Mouse (Mus musculus) CD8-positive naive resting alpha-beta T cell, adult 2 months (primary cell): ENCODE data around the gene Elmo1.

Source experiments
- DNase-seq, 2 experiments: peaks; one replicate each; pipeline ENCODE4 v3.0.0; 2022; ENCODE audit warnings: low read depth in 2 of 2, low spot score in 2 of 2

Gene Elmo1

DNA sequence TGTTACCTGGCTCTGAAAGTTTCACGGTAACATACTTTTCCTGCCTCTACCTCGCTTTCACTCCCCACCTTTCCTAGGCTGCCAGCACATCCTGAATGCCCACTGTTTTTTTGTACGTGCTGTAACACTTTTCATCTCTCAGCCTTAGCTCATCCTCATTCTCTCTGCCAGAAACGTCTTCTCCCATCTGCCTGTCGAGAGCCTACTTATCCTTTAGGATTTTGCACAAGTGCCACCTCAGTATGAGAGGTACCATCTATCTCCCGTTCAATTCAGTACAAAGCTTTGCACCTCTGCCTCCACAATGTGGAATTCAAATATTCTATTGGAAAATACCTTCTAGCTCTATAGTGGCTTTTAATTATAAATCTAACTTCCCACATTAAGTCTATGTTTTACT is 369.7 kb downstream of the Elmo1 start:
- DNase-seq = no peak

DNA sequence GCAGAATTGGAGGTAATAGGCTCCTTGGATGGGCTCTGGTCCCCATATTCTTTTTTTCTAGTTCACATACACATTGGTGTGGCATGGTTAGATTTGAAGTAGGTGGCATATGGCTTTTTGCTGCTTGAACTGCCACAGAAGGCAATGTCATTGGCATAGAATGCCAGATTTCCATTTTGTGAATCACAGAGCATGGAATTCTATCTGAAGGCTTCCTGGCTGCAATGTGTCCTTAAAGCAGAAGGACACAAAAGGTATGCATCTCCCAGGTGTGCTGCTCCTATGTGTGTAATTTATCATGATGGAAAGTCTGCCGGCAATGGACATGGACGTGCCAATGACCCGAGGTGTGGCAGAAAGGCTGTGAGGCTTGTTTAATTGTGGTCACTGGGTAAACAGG is 371.2 kb downstream of the Elmo1 start:
- no peak for DNase-seq

DNA sequence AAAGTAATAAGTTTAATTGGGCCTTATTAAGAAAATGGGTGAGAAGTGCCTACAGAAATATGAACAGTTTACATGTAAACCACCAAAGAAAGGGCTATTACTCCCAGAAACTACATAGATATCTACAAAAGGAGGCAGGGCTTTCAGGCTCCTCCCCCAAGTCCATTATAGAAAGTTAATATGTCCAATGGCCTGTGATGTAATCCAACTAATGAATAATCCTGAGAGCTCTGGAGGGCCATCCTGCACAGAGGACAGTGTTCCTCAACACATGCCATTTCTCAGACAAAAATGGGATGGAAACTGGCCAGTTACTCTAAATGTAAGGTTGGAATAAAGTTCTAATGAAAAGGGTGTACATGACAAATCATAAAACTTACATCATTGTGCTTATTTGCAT is 373.8 kb downstream of the Elmo1 start:
- DNase-seq = no peak

DNA sequence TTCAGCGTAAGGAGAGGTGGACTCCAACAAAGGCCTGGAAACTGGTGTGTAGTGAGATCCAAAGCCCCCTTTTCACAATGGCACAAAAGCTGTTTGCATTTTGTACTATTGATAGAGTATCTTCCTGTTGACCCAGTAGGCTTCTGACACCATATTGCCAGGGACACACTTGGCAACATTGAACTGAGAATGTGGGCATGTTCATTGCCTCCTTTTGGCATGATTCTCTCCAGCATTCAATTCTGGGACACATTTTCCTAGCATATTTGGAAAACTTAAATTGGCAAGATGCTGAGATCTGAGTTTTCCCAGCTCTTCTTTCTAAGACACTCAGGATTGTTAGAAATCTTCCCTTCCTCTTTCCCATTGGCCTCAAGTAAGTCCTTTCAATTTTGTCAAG is 377.0 kb downstream of the Elmo1 start:
- DNase-seq = no peak

DNA sequence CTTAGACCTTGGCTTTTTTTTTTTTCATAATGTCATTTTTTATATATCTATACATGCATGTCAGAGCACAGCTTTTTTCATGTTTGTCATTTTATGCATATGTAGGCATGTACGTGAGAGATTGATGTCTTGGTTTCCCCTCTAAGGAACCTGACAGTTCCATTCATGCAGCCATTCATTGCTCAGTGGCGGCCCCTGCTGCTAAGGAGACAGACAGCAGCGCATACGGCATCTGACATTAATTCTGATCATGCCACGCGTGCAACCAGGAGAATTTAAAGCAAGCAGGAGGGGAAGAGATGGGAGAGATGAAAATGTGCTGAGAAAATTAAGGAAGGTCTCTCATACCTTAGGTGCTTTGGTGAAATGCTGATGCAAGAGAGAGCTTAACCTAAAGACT is 381.3 kb downstream of the Elmo1 start:
- peak; percentile 7 to 17 for DNase-seq

DNA sequence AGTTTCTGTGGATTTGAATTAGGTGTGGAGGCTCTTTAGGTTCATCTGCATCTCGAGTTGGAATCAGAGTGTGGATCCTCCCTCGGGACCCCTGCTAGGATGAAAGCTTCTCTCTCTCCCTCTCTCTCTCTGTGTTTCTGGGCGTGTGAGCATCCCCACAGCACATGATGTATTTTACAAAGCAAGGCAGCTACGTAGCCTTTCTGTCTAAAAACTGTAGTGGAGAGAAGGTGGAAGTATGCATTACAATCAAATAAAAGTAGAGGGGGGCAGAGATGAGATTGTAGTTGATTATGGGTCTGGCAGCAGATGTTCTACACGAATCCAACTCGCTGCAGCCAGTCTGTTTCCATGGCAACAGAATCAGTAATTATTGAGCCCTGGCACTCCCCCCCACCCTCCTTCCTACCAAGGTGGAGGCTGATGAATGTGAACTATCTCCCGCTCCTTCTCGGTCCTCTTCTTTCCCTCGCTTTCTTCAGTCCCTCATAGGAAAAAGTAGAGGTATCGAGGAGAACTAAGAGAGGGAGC is 382.0 kb downstream of the Elmo1 start:
- DNase-seq = no peak

DNA sequence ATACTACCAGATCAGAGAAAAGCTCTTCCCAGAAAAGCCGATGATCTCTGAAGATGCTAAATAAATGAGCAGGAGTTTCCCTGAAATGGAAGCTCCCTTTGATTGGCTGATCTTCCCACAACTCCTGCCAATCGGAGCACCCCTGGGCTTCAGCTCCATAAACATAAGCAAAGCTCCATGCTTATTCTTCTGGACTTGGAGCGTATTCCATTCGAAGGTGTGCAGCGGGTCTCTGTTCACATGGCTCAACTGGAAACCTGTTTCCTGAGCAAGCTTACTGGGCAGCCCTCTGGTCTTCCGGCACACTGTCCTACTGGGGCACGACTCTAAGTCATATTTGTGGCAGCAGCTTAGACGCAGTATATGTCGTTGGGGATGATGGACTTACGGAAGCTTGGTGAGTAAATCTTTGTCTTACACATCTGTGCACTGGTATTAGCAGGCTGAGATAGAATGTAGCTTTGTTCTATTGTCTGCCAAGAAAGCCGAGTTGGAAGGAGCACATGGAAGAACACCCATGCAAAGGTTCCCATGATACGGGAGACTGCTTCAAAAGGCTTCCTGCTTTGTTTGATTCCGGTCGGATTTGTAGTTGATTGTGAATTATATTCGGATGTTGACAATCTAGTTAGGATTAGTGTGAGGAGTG is 382.6 kb downstream of the Elmo1 start:
- DNase-seq = no peak

DNA sequence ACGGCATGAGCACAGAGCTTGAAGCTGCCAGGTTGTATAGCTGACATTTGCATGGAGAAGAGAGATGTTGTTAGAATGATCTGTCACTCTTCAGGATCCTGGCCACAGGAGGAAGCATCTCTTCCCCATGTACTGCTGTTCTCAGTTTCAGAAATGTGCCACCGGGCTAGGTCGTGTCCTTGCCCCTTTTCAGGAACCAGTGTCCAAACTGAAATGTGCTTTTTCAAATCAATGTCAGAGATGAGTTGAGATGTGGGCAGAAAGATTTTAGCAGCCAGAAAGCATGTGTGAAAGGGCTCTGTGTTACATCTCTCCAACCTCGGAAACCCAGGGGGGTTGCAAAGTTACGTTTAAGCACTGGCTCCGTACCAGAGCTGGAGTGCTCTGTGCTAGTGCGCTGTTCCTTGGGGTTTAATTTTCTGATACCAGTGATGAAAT is 383.3 kb downstream of the Elmo1 start:
- DNase-seq = no peak

DNA sequence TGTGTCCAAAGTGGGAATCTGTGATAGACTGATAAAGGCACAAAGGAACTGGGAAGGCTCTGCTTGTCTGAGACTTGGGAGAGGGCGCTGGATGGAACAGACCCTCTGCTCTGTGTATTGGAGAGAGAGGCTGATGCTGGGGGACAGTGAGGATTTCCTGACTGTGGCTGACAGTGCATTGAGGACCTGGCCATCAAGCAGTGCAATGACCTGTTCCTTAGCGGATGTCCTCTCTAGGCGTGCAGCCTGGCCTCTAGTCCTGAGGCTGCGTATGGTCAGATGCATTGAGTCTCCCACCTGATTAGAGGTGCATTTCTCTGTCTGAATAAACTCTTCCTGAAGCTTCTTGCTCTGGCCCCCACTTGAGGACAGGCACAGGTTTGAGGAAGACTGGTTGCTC is 384.2 kb downstream of the Elmo1 start:
- DNase-seq = no peak

DNA sequence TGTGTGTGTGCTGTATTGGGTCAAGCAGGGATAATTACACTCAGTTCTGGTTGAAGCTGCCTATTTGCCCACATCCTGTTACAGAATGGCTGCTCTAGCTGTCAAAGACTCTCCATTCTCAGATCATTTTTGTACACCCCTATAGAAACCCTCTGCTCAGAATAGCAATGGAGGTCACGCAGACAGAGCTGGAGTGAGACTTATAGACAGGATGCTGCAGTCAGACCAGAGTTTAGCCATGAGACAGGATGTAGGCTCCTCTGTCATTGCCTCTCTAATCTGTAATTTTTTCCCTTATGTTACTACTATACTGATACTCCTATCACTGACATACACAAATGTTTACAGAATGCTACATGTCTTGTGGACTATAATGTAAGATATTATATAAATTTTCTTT is 391.4 kb downstream of the Elmo1 start:
- no peak for DNase-seq

DNA sequence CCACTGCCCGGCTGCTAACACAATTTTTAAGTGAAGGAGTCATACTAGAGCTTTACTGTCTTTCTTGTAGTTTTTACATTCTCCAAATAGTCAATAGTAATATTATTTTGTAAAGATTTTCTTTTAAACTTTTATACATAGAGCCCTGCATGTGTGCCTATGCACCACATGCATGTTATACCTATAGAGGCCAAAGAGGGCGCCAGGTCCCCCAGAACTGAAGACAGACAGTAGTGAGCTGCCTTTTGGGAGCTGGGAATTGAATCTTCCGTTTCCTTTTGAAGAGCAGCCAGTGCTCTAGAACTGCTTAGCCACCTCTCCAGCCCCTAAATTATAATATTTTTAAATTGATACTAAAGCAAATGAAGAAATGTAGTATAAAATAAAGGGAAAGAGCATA is 398.7 kb downstream of the Elmo1 start:
- DNase-seq = no peak

DNA sequence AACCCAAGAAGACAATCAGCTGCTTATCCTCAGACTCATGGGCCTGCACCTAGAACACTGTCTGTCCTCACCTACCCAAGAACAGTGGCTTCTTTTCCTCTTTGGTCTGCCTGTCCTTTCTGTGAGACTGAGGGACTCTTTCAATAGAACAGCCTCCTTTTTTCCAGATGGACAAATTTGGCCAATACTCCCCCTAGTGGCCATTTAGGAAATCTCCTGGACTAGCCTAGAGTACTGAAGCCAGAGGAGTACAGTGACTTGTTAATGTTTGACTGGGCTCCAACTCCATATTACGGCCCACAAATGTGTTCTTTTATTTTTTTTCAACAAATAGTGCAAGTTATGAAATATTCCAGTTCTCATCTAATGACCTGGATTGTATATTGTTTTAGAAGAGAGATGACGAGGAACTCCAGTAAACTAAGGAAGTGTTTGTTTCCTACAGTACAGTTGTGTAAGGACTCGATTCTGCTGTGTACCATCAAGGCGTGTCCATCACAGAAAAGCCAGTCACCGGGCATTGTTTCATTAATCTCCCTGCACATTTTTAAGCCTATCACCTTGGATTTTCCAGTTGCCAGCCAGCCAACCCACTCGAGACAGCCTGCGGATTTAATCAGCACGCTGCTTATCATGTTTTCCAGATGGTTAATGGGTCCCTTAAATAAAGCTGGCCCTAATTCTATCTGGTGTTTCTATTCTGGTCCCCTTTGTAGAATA is 399.5 kb downstream of the Elmo1 start:
- no peak for DNase-seq

DNA sequence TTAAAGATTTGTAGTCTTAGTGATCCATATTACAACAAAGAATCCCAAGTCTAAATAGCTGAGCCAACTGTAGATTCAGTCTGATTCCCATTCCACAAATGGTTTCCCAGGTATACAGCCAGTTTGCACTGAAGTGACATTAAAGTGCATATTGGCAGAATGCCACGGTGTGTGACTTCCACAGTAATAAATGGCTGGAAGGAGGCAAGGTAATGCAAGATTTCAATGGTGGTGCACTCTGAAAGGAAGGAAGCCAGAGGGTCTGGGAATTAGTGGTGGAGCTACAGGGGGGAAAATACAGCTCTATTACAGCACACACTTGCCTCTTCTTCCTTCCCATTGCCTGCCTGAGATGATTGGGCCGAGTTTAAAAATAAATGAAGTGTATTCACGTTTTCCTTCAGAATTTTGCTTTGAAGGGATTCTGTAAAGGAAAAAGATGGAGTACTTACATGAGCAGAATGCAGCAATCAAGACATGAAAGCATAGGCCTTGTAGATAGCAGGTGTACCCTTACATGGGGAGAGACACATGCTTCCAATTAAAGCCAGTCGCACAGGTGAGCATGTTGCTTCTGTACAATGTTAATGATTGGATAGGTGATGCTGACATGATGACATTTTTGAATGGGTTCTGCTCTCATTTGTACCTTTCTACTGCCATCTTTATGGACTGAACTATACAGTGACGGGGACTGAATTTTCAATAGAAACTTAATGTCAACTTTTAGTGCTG is 400.6 kb downstream of the Elmo1 start:
- DNase-seq = no peak

DNA sequence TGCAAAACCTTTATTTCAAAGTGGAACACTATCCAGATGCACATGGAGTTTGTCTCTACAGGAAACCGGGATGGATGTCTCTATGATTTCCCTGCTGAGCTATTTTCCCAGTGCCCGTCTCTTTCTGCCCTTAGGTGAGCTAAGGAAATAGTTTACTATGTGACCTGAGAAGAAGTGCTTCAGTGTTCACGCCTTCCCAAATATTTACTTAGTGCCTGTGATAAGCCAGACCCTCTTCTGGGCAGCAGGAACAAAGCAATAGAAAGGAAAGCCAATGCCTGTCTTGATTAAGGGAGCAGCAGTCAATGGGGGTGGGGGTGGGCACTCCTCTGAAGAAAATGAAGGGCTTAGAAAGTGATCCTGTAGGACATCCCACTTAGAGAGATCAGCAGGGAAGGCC is 401.3 kb downstream of the Elmo1 start:
- no peak for DNase-seq

DNA sequence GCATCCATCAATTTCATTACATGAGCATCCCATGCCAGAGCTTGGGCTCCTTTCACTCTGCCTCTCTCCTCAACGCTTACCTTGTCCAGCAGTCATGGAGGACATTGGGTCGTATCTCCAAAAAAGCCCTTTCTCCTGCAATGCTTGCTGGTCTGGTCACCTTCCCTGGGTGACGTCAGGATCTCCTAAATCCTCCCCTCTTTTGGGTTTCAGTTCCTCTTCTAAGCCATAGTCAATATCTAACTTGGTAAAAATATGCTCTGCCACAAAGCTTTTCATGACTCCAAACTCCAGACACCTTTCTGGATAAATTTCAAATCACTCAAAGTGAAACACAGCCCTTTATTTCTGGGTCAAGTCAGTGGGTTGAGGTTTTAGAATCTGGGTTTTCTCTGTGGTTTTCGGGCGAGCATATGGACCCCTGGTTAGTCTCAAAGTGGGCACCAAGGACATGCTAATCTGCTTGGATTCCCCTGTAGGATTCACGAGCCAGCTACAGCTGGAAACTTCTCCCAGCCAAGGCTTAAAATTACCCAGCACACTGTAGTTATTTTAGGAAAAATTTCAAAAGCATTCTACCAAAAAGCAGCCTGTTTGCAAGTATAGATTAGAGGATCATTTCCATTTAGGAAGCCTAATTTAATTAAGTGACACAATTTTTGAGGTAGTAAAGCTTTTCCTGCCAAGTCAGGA is 403.8 kb downstream of the Elmo1 start:
- no peak for DNase-seq

DNA sequence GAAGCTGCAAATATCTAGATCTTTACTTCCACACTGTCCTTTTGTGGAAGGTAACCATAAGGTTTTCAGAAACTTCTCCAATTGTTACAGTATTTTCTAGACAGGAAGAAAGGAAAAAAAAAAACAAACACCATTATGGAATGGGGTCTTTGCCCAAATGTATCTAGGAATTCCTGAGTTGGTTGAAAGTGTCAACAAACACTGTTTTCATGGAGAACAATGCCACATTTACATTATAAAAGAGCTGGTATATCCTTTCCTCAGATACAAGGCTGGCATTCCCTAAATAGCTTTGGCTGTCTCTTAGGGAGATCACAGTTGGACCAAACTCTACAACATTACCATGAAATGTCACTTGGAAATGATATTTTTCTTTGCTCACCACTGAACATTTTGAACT is 411.5 kb downstream of the Elmo1 start:
- DNase-seq = no peak

DNA sequence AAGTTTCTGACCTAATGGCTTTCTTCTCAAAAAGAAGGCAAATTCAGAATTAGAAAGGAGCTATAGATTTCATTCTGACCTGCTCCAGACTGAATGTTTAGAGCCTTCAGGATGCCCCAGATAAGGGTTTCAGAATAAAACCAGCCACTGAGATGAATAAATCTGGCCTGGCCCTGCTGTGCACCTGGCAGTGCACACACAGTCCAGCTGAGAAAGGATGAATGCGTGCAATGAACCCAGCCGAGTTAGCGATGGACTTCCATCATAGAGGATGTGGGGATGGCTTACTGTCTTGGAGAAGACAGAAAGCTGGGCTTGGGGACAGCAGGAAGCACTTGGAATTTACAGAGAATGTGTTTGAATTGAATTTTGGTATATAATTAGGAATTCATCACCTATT is 413.0 kb downstream of the Elmo1 start:
- DNase-seq = no peak

DNA sequence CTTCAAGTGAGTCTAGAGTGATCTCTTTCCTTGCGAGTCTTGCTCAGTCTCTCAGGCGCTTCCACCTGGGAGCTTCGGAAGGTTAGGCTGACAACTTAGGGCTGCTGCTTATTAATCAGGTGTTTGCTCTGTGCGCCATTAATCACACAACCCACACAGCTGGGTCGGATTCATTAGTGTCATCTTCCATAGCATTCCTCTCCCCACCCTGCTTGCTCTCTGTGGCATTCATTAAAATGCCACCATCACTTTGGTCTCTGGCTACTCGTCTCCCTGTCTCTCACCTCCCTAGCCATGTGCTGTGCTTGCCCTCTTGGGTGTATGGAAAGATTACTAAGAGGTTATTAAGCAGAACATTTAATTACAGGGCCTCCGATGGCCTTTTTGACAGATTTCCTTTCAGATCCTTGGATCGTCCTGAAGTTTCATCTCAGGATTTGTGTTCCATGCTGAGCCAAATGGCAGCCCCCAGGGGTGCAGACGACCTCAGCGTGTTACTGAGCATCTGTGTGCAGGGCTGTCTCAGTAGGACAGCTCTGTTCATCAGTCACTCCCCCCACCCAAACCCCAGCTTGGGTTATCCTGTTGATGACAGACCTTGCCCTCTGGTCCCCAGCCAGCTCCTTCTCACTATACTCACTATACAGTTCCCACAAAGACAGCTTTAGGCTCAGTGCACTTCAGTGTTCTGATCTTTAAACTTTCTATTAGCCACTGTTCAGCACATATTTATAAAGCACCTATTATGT is 417.2 kb downstream of the Elmo1 start:
- no peak for DNase-seq

DNA sequence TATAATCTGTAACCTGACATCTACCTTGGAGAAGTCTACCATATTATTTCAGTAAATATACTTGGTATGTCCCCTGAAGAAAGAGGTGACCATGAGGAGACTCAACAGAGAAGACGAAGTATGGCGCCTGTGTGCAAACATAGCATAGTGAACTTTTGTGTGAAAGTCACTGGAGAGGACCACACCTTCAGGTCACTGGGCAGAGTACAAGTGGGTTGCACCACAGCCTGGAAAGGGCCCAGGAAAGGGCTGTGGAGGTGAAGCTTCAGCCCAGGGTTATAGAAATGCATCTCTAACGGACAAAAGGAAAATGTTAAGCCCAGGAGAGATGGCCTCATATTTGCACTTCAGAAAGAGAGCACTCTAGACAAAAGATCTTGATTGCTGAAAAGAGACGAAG is 420.6 kb downstream of the Elmo1 start:
- no peak for DNase-seq

DNA sequence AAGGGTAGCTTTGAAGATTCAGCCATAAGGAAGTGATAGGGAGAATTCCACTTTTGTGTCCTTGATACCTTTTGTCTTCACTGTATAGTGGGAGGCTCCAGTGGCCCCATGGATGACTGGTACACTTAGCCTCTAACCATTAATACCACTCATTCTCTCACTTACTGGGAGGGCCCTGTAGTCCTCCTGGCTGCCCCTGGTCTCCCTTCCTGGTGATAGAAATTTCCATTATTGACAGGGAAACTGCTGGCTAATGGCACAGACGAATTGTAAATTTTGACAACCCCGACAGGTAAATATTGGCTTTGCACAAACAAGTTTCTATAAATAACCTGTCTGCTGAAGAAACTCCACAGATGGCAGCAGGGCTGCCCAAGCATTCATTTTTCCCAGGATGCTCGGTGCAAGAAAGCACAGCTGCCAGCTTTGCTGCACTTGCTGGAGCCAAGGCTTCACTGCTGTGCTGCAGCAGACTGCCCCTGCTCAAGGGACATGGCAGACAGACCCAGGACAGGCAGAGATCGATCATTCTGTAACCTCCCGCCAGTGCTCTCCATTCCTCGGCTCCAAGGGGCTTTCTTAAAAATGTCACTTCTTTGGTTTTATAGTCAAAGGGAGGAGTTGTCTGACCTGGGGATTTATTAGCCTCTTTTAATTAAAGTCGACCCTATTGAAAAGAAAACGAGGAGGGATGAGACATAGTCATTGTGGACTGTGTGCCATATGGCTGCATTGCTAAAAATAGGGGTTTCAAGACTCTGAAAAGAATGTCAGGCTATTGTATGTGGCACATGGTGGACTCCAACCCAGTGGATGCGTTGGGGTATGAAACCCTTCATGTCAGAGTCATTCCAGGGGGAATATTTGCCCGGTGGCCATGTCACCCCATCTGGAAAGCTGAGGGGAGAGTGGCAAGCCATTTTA is 422.2 kb downstream of the Elmo1 start:
- no peak for DNase-seq
